Mouse (Mus musculus) urinary bladder, postnatal 14 days (tissue): ENCODE measurements at regions not wholly inside any gene's neighbourhood (a gene's known extent, or its start where the extent isn't known, plus 50 kb on each side); places are given as distances from the start of the nearest gene placed in this dataset.

Source experiments
- DNase-seq: peaks from one replicate; pipeline ENCODE4 v3.0.0; 2021; ENCODE audit warnings: low spot score

GRCm38 (mm10) chr5:50126177-50126576, 67.4 kb upstream of the Adgra3 start:
- no peak for DNase-seq

- DNase-seq: no peak
Measured at GRCm38 (mm10) chr5:50125676-50126075, 66.9 kb upstream of the Adgra3 start.

GRCm38 (mm10) chr5:50122829-50123241, 64.0 kb upstream of the Adgra3 start:
- DNase-seq: no peak

- no peak for DNase-seq
Measured at GRCm38 (mm10) chr5:50119860-50120259, 61.1 kb upstream of the Adgra3 start.
